Mouse (Mus musculus): Measurements from ENCODE around the gene Ppm1h.

The Ppm1h gene

GRCm38 (mm10) chr10:122770337-122770736 is 91.8 kb downstream of the Ppm1h start:
- no peak for DNase-seq (ENCODE audit: low read depth)

- DNase-seq (ENCODE audit: low read depth): no peak
Observed at GRCm38 (mm10) chr10:122770987-122771386, 92.4 kb downstream of the Ppm1h start.

- DNase-seq (ENCODE audit: low read depth): no peak
Observed at GRCm38 (mm10) chr10:122774169-122774568, 95.6 kb downstream of the Ppm1h start.

- DNase-seq (ENCODE audit: low read depth): no peak
Observed at GRCm38 (mm10) chr10:122777436-122777835, 98.9 kb downstream of the Ppm1h start.

- DNase-seq (ENCODE audit: low read depth): no peak
Observed at GRCm38 (mm10) chr10:122777939-122778655, 99.5 kb downstream of the Ppm1h start.

- DNase-seq (ENCODE audit: low read depth): no peak
Observed at GRCm38 (mm10) chr10:122779351-122779750, 100.8 kb downstream of the Ppm1h start.

- DNase-seq (ENCODE audit: low read depth): no peak
Observed at GRCm38 (mm10) chr10:122782755-122783154, 104.2 kb downstream of the Ppm1h start.

GRCm38 (mm10) chr10:122789648-122790170 is 111.1 kb downstream of the Ppm1h start:
- DNase-seq (ENCODE audit: low read depth): no peak

- no peak for DNase-seq (ENCODE audit: low read depth)
Observed at GRCm38 (mm10) chr10:122792021-122792966, 113.7 kb downstream of the Ppm1h start.

- DNase-seq (ENCODE audit: low read depth): no peak
Observed at GRCm38 (mm10) chr10:122793193-122793592, 114.6 kb downstream of the Ppm1h start.

GRCm38 (mm10) chr10:122794187-122794850 is 115.8 kb downstream of the Ppm1h start:
- peak; percentile 73 for DNase-seq (ENCODE audit: low read depth)

GRCm38 (mm10) chr10:122797955-122798354 is 119.4 kb downstream of the Ppm1h start:
- no peak for DNase-seq (ENCODE audit: low read depth)

- no peak for DNase-seq (ENCODE audit: low read depth)
Observed at GRCm38 (mm10) chr10:122800003-122800731, 121.6 kb downstream of the Ppm1h start.

GRCm38 (mm10) chr10:122800732-122801110 is 122.2 kb downstream of the Ppm1h start:
- DNase-seq (ENCODE audit: low read depth): no peak

- DNase-seq (ENCODE audit: low read depth): no peak
Observed at GRCm38 (mm10) chr10:122802218-122802617, 123.7 kb downstream of the Ppm1h start.

- no peak for DNase-seq (ENCODE audit: low read depth)
Observed at GRCm38 (mm10) chr10:122802901-122803300, 124.3 kb downstream of the Ppm1h start.

GRCm38 (mm10) chr10:122803906-122804305 is 125.3 kb downstream of the Ppm1h start:
- DNase-seq (ENCODE audit: low read depth): peak; percentile 59

GRCm38 (mm10) chr10:122805866-122806265 is 127.3 kb downstream of the Ppm1h start:
- DNase-seq (ENCODE audit: low read depth): no peak

- DNase-seq (ENCODE audit: low read depth): peak; percentile 81
Observed at GRCm38 (mm10) chr10:122807127-122808105, 128.9 kb downstream of the Ppm1h start.

- no peak for DNase-seq (ENCODE audit: low read depth)
Observed at GRCm38 (mm10) chr10:122808186-122808585, 129.6 kb downstream of the Ppm1h start.
